Mouse (Mus musculus): ENCODE results near the gene Slc25a13. TPM values are rescaled to one million over a fixed set of nuclear protein-coding genes. Genes with fewer than 3 reads are reported as not detected.

Slc25a13 gene
- polyA plus RNA-seq, 1 experiment from 2014 or later, result 26.3 TPM

DNA sequence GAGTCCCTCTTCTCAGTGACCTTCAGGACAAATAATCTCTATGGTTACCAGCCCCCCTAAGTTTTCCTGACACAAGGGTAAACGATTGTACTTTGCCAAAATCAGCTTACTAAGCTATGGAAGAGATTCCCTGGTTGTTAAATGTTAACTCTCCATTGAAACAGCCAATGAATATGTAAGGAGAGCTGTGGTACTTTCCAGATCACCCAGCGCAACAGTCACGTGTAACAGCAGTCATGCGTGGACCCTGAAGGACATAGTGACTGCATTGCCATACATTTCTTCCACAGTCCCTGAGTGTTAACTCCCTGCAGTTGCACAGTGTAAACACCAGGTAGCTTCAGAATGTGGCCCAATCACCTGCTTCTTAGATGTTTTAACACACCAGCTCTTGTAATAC is 82.0 kb downstream of the Slc25a13 start:
- no peak for ATAC-seq (ENCODE audit: insufficient number of reproducible peaks, insufficient read depth, low FRiP score, low TSS enrichment)
- no peak overlapping the region for H3K4me2 ChIP-seq (replicated peaks)
- WGBS, result 85% methylated on average over 4 of the region's 4 CpGs
- H3K36me3 ChIP-seq, result no peaks in the 10 kb centered on the region
- H3K27me3 ChIP-seq, result no peaks in the 10 kb centered on the region
- H3K9me3 ChIP-seq, result no peaks in the 10 kb centered on the region
- no peak overlapping the region for H3K27ac ChIP-seq
- no peak overlapping the region for H3K9ac ChIP-seq
- H3K4me1 ChIP-seq, result no peaks in the 10 kb centered on the region
- H3K4me3 ChIP-seq, result no peak overlapping the region

DNA sequence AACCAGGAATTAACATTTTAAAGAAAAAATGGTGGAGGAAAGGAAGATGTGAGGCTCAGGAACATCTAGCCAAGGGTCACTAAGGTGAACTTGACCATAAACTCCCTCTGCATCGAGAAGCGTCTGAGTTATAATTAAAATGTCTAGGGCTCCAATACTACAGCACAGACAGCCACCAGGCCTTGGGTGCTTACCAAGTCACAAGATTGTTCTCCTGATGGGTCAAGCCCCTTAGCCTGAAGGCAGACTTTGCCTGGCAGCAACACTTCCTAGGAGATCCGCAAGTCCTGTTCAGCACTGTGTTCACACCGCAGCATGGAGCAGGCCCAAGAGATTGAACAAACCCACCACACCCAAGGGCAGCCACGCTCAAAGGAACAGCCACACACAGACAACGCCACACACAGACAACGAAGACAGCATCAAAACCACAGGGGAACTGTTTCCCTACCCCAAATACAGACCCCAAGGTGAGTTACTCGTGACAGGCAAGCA is 83.4 kb downstream of the Slc25a13 start:
- H3K4me1 ChIP-seq, result no peaks in the 10 kb centered on the region
- ATAC-seq (ENCODE audit: insufficient number of reproducible peaks, insufficient read depth, low FRiP score, low TSS enrichment), result no peak
- no peak overlapping the region for H3K4me2 ChIP-seq (replicated peaks)
- H3K4me3 ChIP-seq, result no peak overlapping the region
- H3K9ac ChIP-seq, result no peak overlapping the region
- no peaks in the 10 kb centered on the region for H3K9me3 ChIP-seq
- WGBS, result 83% methylated on average over 8 of the region's 8 CpGs
- no peaks in the 10 kb centered on the region for H3K27me3 ChIP-seq
- no peak overlapping the region for H3K27ac ChIP-seq
- H3K36me3 ChIP-seq, result no peaks in the 10 kb centered on the region

DNA sequence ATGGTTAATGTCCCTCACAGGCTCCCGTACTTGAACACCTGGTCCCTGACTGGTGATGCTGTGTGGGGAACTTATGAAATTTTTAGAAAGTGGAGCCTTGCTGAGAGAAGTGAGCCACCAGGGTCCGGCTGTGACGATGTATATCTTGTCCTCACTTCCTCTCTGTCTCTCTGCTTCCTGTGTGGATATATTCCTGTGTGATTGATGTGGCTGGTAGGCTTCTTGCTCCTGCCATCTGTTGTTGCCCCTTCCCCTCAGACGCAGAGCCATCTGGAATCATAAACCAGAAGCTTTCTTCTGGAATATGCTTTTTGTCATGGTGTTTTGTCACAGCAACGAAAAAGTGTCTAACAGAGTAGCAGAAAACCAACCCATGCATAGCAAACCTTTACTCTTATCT is 84.9 kb downstream of the Slc25a13 start:
- WGBS, result 71% methylated on average over 5 of the region's 5 CpGs

DNA sequence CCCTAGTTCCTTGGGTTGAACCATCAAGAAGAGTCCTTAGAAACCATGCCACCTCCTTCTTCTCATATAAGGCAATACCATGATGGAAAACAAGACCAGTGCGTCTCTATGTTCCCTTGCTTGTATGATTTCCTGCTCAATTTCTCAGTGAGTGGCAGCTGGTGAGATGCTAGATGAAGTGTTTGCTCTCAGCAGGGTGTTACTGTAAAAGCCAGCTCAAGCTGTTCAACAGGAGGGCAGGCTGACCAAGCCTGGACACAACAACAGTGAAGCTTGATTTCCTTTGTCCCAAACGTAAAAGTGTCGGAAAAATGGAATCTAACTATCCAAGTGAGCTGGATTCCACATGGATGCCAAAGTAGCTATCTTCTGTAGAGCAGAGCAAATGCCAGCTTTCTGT is 91.4 kb downstream of the Slc25a13 start:
- H3K27ac ChIP-seq, result no peak overlapping the region

More for the DNA sequence above, 84.9 kb downstream of the Slc25a13 start:
- no peaks in the 10 kb centered on the region for H3K4me1 ChIP-seq
- H3K9ac ChIP-seq, result no peak overlapping the region
- no peaks in the 10 kb centered on the region for H3K36me3 ChIP-seq
- no peak overlapping the region for H3K4me3 ChIP-seq
- no peaks in the 10 kb centered on the region for H3K27me3 ChIP-seq
- H3K27ac ChIP-seq, result no peak overlapping the region
- H3K9me3 ChIP-seq, result no peaks in the 10 kb centered on the region
- H3K4me2 ChIP-seq (replicated peaks), result no peak overlapping the region
- ATAC-seq (ENCODE audit: insufficient number of reproducible peaks, insufficient read depth, low FRiP score, low TSS enrichment), result no peak

DNA sequence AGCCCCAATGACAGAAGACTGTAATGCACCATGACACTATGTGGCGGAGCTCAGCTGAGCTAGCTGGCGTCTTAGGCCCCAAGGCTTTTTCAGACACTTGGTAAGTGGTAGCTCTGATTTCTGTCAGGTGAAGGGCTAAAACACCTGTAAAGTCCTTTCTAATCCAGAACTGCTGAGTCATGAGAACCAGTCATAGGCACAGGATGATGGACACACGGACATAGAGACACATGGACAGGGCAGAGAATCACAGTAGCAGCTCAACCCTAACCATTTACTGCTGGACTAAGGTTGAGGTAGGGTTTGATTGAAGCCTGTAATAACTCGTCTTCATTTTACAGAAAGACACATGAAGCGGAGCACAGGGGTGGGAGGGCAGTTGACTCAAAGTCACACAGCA is 95.1 kb downstream of the Slc25a13 start:
- H3K36me3 ChIP-seq, result no peaks in the 10 kb centered on the region
- no peaks in the 10 kb centered on the region for H3K9me3 ChIP-seq
- H3K4me2 ChIP-seq (replicated peaks), result no peak overlapping the region
- WGBS, result 83% methylated on average over 5 of the region's 5 CpGs
- H3K4me3 ChIP-seq, result no peak overlapping the region
- H3K9ac ChIP-seq, result no peak overlapping the region
- no peaks in the 10 kb centered on the region for H3K27me3 ChIP-seq
- H3K27ac ChIP-seq, result no peak overlapping the region
- no peaks in the 10 kb centered on the region for H3K4me1 ChIP-seq
- no peak for ATAC-seq (ENCODE audit: insufficient number of reproducible peaks, insufficient read depth, low FRiP score, low TSS enrichment)

More for the DNA sequence above, 91.4 kb downstream of the Slc25a13 start:
- Histone ChIP-seq H3K4me2 (replicated peaks) (no peak overlapping the region), H3K9me3 (no peaks in the 10 kb centered on the region), H3K27me3 (no peaks in the 10 kb centered on the region), H3K36me3 (no peaks in the 10 kb centered on the region), H3K9ac (no peak overlapping the region), H3K4me1 (no peaks in the 10 kb centered on the region), H3K4me3 (no peak overlapping the region)
- ATAC-seq (ENCODE audit: insufficient number of reproducible peaks, insufficient read depth, low FRiP score, low TSS enrichment), result no peak
- WGBS, result 89% methylated on average over 3 of the region's 3 CpGs

DNA sequence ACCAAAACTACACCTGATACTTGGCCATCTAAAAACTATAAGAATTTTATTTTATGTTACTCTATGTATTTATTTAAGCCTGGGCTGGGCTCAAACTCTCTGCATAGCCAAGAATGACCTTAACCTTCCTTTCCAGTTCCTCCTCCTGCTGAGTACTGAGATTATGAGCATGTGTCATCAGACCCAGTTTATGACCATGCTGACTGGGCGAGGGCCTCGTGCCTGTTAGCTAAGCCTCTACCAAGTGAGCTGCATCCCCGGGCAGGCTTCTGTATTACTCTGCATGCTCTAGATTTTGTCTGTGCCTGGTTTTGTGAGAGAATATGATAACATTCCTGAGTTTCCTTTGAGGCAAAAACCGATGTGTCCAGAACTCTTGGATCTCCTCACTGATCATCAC is 96.1 kb downstream of the Slc25a13 start:
- WGBS, result 86% methylated on average over 4 of the region's 4 CpGs
- H3K9me3 ChIP-seq, result no peaks in the 10 kb centered on the region

DNA sequence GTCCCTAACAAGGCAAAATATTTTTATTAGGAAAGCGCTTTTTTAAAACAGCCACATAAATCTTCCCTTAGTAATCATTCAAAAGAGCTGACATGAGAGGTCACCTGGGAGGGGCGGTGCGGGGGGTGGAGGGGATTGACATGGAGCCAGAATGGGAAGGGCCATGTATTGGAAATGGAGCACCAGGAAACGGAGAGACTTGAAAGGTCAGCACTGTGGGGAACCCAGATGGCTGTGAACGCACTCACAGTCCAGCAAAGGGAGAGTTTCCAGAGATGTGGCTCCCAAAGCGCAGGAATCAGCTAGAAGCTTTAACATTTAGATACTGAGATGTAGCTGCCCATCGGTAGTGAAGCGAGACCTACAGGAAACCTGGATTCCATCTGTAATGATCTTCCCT is 101.2 kb downstream of the Slc25a13 start:
- WGBS, result 79% methylated on average over 8 of the region's 8 CpGs
- H3K9me3 ChIP-seq, result no peaks in the 10 kb centered on the region
- H3K4me1 ChIP-seq, result peaks cover 26% of the 10 kb centered on the region
- no peak overlapping the region for H3K4me2 ChIP-seq (replicated peaks)
- H3K4me3 ChIP-seq, result no peak overlapping the region
- H3K36me3 ChIP-seq, result no peaks in the 10 kb centered on the region
- H3K27me3 ChIP-seq, result no peaks in the 10 kb centered on the region
- H3K27ac ChIP-seq, result no peak overlapping the region
- ATAC-seq (ENCODE audit: insufficient number of reproducible peaks, insufficient read depth, low FRiP score, low TSS enrichment), result no peak
- no peak overlapping the region for H3K9ac ChIP-seq

More for the DNA sequence above, 96.1 kb downstream of the Slc25a13 start:
- 0 out of 2 replicates have a peak, but pooled peaks cover 3% of the 10 kb centered on the region for H3K4me1 ChIP-seq
- no peak overlapping the region for H3K9ac ChIP-seq
- no peak overlapping the region for H3K27ac ChIP-seq
- H3K4me2 ChIP-seq (replicated peaks), result no peak overlapping the region
- no peaks in the 10 kb centered on the region for H3K36me3 ChIP-seq
- H3K4me3 ChIP-seq, result no peak overlapping the region
- no peaks in the 10 kb centered on the region for H3K27me3 ChIP-seq
- ATAC-seq (ENCODE audit: insufficient number of reproducible peaks, insufficient read depth, low FRiP score, low TSS enrichment), result no peak

DNA sequence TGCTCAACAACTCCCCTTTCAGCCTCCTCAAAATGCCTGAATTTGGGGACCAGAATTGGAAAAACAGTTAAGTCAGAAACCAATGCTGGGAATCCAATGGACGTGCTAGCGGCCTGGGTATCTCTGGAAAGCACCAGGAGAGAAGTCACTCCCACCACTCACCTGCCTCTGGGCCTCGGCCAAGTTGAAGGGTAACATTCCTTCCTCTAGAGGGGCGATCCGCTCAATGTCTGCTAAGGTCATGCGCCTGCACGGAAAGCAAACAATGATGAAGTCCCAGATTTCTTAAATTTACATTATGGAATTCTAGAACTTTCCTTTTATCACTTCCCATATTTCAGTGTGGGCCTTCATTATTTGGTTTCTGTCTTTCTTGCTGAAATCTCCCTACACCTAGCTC is 103.2 kb downstream of the Slc25a13 start:
- H3K27ac ChIP-seq, result peak overlapping the region; percentile 70; the same call in 1 of the 2 replicates
- H3K4me2 ChIP-seq (replicated peaks), result no peak overlapping the region
- 0 out of 2 replicates have a peak, but pooled peaks have one; percentile 41 for ATAC-seq (ENCODE audit: insufficient number of reproducible peaks, insufficient read depth, low FRiP score, low TSS enrichment)
- H3K9me3 ChIP-seq, result no peaks in the 10 kb centered on the region
- WGBS, result 71% methylated on average over 7 of the region's 7 CpGs
- no peak overlapping the region for H3K4me3 ChIP-seq
- H3K4me1 ChIP-seq, result peaks cover 26% of the 10 kb centered on the region
- H3K9ac ChIP-seq, result no peak overlapping the region
- 0 out of 2 replicates have a peak, but pooled peaks cover 2% of the 10 kb centered on the region for H3K36me3 ChIP-seq
- no peaks in the 10 kb centered on the region for H3K27me3 ChIP-seq

DNA sequence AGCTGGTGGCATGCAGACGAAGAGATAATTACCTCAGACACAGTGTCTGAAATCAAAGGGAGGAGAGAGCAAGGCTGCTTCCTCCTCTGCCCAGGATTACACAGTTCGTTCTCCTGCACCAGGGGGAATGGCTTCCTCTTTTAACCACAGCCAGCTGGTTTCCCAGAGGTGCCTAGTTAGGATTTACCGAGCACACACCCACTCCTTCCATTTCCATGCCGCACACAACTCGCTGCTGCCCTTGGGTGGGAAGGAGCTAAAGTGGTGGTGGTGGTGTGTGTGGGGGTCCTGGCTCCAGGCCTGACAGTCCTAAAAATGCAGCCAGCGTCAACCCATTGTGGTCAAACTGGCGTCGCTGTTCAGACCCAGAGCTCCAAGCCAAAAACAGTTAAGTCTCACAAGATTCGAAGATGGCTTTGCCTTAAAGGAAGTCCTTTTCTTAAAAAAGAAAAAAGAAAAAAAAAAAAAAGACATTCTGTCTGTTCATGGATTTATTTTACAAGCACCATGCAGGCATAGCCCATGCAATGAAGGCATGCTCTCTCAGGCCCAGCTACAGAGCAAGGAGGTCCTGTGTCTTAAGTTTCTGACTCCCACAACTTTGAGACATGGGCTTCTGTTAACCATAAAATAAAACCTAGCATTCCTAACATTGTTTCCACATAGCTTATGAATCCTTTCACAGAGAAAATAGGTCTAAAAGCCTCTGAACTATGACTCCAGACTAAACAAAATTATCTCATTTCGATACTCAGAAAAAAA is 104.0 kb downstream of the Slc25a13 start:
- H3K27me3 ChIP-seq, result no peaks in the 10 kb centered on the region
- H3K4me3 ChIP-seq, result no peak overlapping the region
- 44% methylated on average over 10 of the region's 10 CpGs for WGBS
- peaks cover 26% of the 10 kb centered on the region for H3K4me1 ChIP-seq
- H3K27ac ChIP-seq, result peak overlapping the region; percentile 70
- no peak overlapping the region for H3K9ac ChIP-seq
- H3K4me2 ChIP-seq (replicated peaks), result no peak overlapping the region
- no peak for ATAC-seq (ENCODE audit: insufficient number of reproducible peaks, insufficient read depth, low FRiP score, low TSS enrichment)
- H3K9me3 ChIP-seq, result no peaks in the 10 kb centered on the region
- 0 out of 2 replicates have a peak, but pooled peaks cover 2% of the 10 kb centered on the region for H3K36me3 ChIP-seq

DNA sequence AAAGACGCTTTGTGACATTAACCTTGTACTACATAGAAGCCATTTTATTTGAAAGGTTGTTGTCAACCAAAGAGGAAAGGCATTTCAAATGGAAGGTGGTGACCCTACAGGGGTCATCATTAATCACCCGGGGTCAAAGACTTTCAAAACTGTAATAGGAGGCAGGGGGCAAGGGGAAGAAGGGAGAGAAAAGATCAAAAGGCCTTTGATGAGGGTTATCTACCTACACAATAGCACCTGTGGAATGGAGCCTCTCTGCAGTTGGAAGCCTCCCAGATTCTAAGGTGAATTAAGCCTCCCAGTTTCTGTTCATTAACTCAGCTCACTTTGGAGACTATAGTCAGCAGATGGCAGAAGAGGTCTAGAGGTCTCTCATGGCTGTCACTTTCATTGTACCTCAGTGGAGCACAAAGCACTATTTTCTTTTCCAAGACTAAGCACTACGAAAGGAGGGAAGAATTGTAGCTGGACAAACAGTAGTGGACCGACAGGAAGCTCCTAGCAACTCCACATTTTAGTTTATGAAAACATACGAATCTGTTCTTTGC is 109.5 kb downstream of the Slc25a13 start:
- Histone ChIP-seq H3K4me3 (no peak overlapping the region), H3K4me2 (replicated peaks) (no peak overlapping the region), H3K27me3 (no peaks in the 10 kb centered on the region), H3K27ac (no peak overlapping the region), H3K4me1 (peaks cover 9% of the 10 kb centered on the region), H3K9ac (no peak overlapping the region), H3K36me3 (0 out of 2 replicates have a peak, but pooled peaks cover 2% of the 10 kb centered on the region), H3K9me3 (no peaks in the 10 kb centered on the region)
- no peak for ATAC-seq (ENCODE audit: insufficient number of reproducible peaks, insufficient read depth, low FRiP score, low TSS enrichment)
- WGBS, result 53% methylated on average over 5 of the region's 5 CpGs

DNA sequence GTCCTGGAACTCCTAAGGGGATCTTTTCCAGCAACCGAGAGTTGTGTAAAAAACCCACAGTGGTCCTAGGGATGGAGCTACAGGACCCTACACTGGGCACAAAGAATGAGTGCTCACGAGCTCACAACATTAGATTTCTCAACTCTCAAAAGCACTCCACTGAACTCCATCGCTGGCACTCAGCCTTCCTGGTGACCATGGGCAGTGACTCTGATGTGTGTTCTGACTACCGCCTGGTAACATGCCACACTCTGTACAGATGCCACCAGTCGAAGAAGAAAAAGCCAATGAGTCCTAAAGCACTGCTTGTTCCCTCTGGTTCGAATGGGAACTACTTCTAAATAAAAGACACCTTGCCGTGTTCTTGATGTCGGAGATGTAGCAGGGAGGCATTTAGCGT is 111.4 kb downstream of the Slc25a13 start:
- Histone ChIP-seq H3K9ac (no peak overlapping the region), H3K27me3 (no peaks in the 10 kb centered on the region), H3K4me3 (no peak overlapping the region), H3K36me3 (0 out of 2 replicates have a peak, but pooled peaks cover 2% of the 10 kb centered on the region), H3K9me3 (no peaks in the 10 kb centered on the region), H3K4me2 (replicated peaks) (no peak overlapping the region), H3K27ac (no peak overlapping the region), H3K4me1 (peaks cover 6% of the 10 kb centered on the region; the same call in 1 of the 2 replicates)
- ATAC-seq (ENCODE audit: insufficient number of reproducible peaks, insufficient read depth, low FRiP score, low TSS enrichment), result no peak
- 84% methylated on average over 9 of the region's 9 CpGs for WGBS

DNA sequence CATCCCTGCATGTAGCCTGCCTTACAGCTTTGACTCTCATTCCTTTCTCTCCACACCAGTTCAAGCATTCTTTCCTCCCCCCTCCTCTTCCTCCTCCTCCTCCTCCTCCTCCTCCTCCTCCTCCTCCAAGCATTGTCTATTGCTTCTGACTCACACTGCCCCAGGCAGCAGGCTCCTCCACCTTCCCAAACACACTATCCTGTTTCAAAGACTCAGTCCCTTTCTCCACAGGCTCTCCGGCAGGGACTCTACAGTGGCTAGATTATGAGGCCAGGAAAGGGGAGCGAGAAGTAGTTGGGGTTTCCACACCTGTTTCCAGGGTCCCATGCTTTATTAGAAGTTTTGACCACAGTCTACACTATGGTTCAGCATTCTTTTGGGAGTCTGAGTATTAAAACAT is 113.5 kb downstream of the Slc25a13 start:
- 36% methylated on average over 2 of the region's 2 CpGs for WGBS
- H3K36me3 ChIP-seq, result no peaks in the 10 kb centered on the region
- H3K27me3 ChIP-seq, result no peaks in the 10 kb centered on the region
- H3K4me3 ChIP-seq, result no peak overlapping the region
- no peak overlapping the region for H3K9ac ChIP-seq
- H3K4me2 ChIP-seq (replicated peaks), result no peak overlapping the region
- H3K27ac ChIP-seq, result no peak overlapping the region
- no peak for ATAC-seq (ENCODE audit: insufficient number of reproducible peaks, insufficient read depth, low FRiP score, low TSS enrichment)
- no peaks in the 10 kb centered on the region for H3K9me3 ChIP-seq
- H3K4me1 ChIP-seq, result peaks cover 6% of the 10 kb centered on the region; the same call in 1 of the 2 replicates

Measured in embryonic facial prominence, embryonic 12.5 days (tissue).